Mouse (Mus musculus): ENCODE measurements around the gene Chsy1.

- TF ChIP-seq CTCF (IDR thresholded peaks at IDR 0.05; ENCODE audit: low read depth, low read length) (no peak), POLR2A (IDR thresholded peaks at IDR 0.05; ENCODE audit: extremely low read depth, insufficient read depth, low read length) (no peak)
Observed at GRCm38 (mm10) chr7:66118046-66118445, 8.7 kb downstream of the Chsy1 start.

All from liver, adult 2 months (tissue).